Mouse (Mus musculus) large intestine, adult 2 months (tissue): Measurements from ENCODE around the gene Plxnb2. TPM values are rescaled to one million over a fixed set of nuclear protein-coding genes. Genes with fewer than 3 reads are reported as not detected.

ENCODE experiments used
- polyA plus RNA-seq: library from polyadenylated mRNA; depleted of rRNA; stranded (reverse); fragments of >200 nt; gene quantifications from 2 replicates; pipeline ENCODE4 v1.2.3, GENCODE M21; 2012; rRNA removed

Plxnb2 gene
- polyA plus RNA-seq, 1 experiment = 310 TPM

Other genes with a start within 250 kb of the Plxnb2 start
- not detected in 2 replicates for gene Ttll8, start 226.4 kb downstream of the Plxnb2 start, polyA plus RNA-seq
- gene Mlc1, start 201.8 kb downstream of the Plxnb2 start, polyA plus RNA-seq = 0.04 and 0.05 TPM in 2 replicates
- not detected in 2 replicates for gene Mov10l1, start 197.9 kb downstream of the Plxnb2 start, polyA plus RNA-seq
- 0.52 and 0.56 TPM in 2 replicates for gene Panx2, start 121.1 kb downstream of the Plxnb2 start, polyA plus RNA-seq
- 85.2 and 93.7 TPM in 2 replicates for gene Trabd, start 105.7 kb downstream of the Plxnb2 start, polyA plus RNA-seq
- gene Selenoo, start 91.7 kb downstream of the Plxnb2 start, polyA plus RNA-seq = 33.1 and 39.4 TPM in 2 replicates
- 25.5 and 28.3 TPM in 2 replicates for gene Tubgcp6, start 57.7 kb downstream of the Plxnb2 start, polyA plus RNA-seq
- 23.9 and 25.4 TPM in 2 replicates for gene Hdac10, start 52.1 kb downstream of the Plxnb2 start, polyA plus RNA-seq
- gene Mapk12, start 40.1 kb downstream of the Plxnb2 start, polyA plus RNA-seq = 3.7 and 4.7 TPM in 2 replicates
- gene Mapk11, start 31.2 kb downstream of the Plxnb2 start, polyA plus RNA-seq = 3.6 and 4.4 TPM in 2 replicates
- gene Dennd6b, start 15.7 kb upstream of the Plxnb2 start, polyA plus RNA-seq = 10.8 and 11.2 TPM in 2 replicates
- gene Ppp6r2, start 30.8 kb upstream of the Plxnb2 start, polyA plus RNA-seq = 41.0 and 86.0 TPM in 2 replicates
- gene Sbf1, start 134.5 kb upstream of the Plxnb2 start, polyA plus RNA-seq = 145 and 152 TPM in 2 replicates
- gene Adm2, start 141.9 kb upstream of the Plxnb2 start, polyA plus RNA-seq = 1.1 and 2.2 TPM in 2 replicates
- 0.36 TPM in 1 of 2 replicates, not detected in the other for gene Miox, start 153.6 kb upstream of the Plxnb2 start, polyA plus RNA-seq
- gene Lmf2, start 174.9 kb upstream of the Plxnb2 start, polyA plus RNA-seq = 26.3 and 28.9 TPM in 2 replicates
- gene Ncaph2, start 174.9 kb upstream of the Plxnb2 start, polyA plus RNA-seq = 131 and 133 TPM in 2 replicates
- 70.4 and 142 TPM in 2 replicates for gene Sco2, start 193.1 kb upstream of the Plxnb2 start, polyA plus RNA-seq
- 5.5 and 30.9 TPM in 2 replicates for gene Tymp, start 196.3 kb upstream of the Plxnb2 start, polyA plus RNA-seq
- 21.1 and 57.4 TPM in 2 replicates for gene Odf3b, start 198.5 kb upstream of the Plxnb2 start, polyA plus RNA-seq
- 0.10 and 0.58 TPM in 2 replicates for gene Klhdc7b, start 204.1 kb upstream of the Plxnb2 start, polyA plus RNA-seq
- 0.51 and 0.89 TPM in 2 replicates for gene Syce3, start 229.7 kb upstream of the Plxnb2 start, polyA plus RNA-seq
- gene Cpt1b, start 245.1 kb upstream of the Plxnb2 start, polyA plus RNA-seq = 3.7 and 6.9 TPM in 2 replicates
- gene C730034F03Rik, start 248.8 kb upstream of the Plxnb2 start, polyA plus RNA-seq = 0.57 and 0.67 TPM in 2 replicates
- gene Gm44502, start 248.9 kb upstream of the Plxnb2 start, polyA plus RNA-seq = 0.68 and 1.4 TPM in 2 replicates
- gene Chkb, start 249.1 kb upstream of the Plxnb2 start, polyA plus RNA-seq = 125 and 129 TPM in 2 replicates